Mouse (Mus musculus) heart, embryonic 16.5 days (tissue): ENCODE results near the gene Iqschfp. TPM values are rescaled to one million over a fixed set of nuclear protein-coding genes. Genes with fewer than 3 reads are reported as not detected.

Experiments
- ATAC-seq: fragments of 200-750 bp; cut with Nextera tagmentation; replicated peaks from 2 replicates; pipeline ENCODE4 v1.8.0; 2017; ENCODE audit warnings: moderate number of reproducible peaks; ENCODE audit not compliant: insufficient read depth, low FRiP score; ENCODE audit errors: extremely low read depth
- H3K27ac ChIP-seq: fragments of 300-500 bp; sonication (generic); 2 replicates; pipeline ENCODE4 v1.5.1; 2014; ENCODE audit warnings: mild to moderate bottlenecking, low read length, control low read depth, moderate library complexity
- H3K27me3 ChIP-seq: fragments of 300-500 bp; sonication (generic); 2 replicates; pipeline ENCODE4 v1.6.1; 2014; ENCODE audit warnings: low read length, mixed read lengths; ENCODE audit not compliant: control insufficient read depth, insufficient read depth
- H3K36me3 ChIP-seq: fragments of 300-500 bp; sonication (generic); 2 replicates; pipeline ENCODE4 v1.6.1; 2014; ENCODE audit not compliant: control insufficient read depth, insufficient read depth
- H3K4me1 ChIP-seq: fragments of 300-500 bp; sonication (generic); 2 replicates; pipeline ENCODE4 v1.6.1; 2014; ENCODE audit warnings: low read length, mixed read lengths; ENCODE audit not compliant: control insufficient read depth, insufficient read depth
- H3K4me2 ChIP-seq: fragments of 300-500 bp; sonication (generic); 2 replicates; pipeline ENCODE4 v1.6.1; 2014; ENCODE audit warnings: low read depth, mild to moderate bottlenecking, control low read depth, low read length
- H3K4me3 ChIP-seq: fragments of 300-500 bp; sonication (generic); 2 replicates; pipeline ENCODE4 v1.5.1; 2014; ENCODE audit warnings: mild to moderate bottlenecking, control low read depth, low read length
- H3K9ac ChIP-seq: fragments of 300-500 bp; sonication (generic); 2 replicates; pipeline ENCODE4 v1.6.1; 2014; ENCODE audit warnings: low read length, control low read depth
- H3K9me3 ChIP-seq: fragments of 300-500 bp; sonication (generic); replicated peaks from 2 replicates; pipeline ENCODE4 v1.6.1; 2016; ENCODE audit warnings: low read length; ENCODE audit not compliant: control insufficient read depth
- WGBS: fragments of 180-500 bp; shearing (Covaris S2); extraction: QIAGEN DNeasy Blood & Tissue Kit; methylation state at CpG from one replicate; pipeline ENCODE4 v1.1.7; 2014; 5-methylcytosine and 5-hydroxymethylcytosine counted together
- polyA plus RNA-seq: library from polyadenylated mRNA; unstranded; fragments of >200 nt; fragmentation: Nextera tagmentation; extraction: Ambion mirVana; gene quantifications from 2 replicates; pipeline ENCODE4 v1.2.1, GENCODE M21; 2015

Gene Iqschfp
- polyA plus RNA-seq, 1 experiment from 2014 or later = not detected

DNA sequence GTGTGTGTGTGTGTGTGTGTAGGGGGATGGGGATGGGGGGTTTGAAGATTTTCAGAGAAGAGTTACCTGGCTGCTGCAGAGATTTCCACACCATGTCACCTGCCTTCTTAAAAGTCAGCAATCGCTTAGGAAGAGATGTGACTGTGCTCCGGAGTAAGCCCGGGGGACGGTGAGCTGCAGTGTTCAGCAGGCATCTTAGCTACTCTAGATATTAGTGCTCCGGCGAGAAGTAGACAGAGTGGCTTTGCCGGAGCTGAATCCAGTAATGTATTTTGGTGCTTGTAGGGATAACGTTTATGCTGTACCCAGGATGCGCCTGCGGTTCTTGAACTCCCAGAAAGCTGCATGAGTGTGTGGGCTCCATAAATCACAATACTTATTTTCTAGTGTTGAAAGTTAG is 736 bp downstream of the Iqschfp start:
- ATAC-seq = no peak
- H3K4me2 ChIP-seq = no peak overlapping the region

DNA sequence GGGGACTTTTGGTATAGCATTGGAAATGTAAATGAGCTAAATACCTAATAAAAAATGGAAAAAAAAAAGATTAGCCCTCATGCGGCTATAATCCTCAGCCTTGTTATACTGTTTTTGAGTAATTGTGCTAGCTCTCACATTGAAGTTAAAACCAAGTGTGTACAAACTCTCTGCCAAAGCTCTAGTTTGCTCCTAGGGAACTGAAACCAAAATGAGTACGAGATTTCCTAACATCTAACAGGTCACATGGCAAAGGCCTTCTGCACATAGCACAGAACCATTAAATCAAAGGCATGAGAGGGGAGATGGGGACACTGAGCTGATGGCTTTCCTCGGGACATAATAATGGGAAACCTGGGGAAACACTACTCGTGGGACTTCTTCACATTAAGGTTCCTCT is 10.5 kb downstream of the Iqschfp start:
- Histone ChIP-seq H3K27ac (no peak overlapping the region), H3K4me2 (no peak overlapping the region), H3K4me3 (no peak overlapping the region), H3K36me3 (no peaks in the 10 kb centered on the region), H3K27me3 (no peaks in the 10 kb centered on the region), H3K9me3 (no peaks in the 10 kb centered on the region), H3K9ac (no peak overlapping the region), H3K4me1 (no peaks in the 10 kb centered on the region)
- ATAC-seq = no peak
- 68% methylated on average over 4 of the region's 4 CpGs for WGBS

More for the DNA sequence above, 736 bp downstream of the Iqschfp start:
- no peak overlapping the region for H3K4me3 ChIP-seq
- H3K27me3 ChIP-seq = no peaks in the 10 kb centered on the region
- H3K4me1 ChIP-seq = no peaks in the 10 kb centered on the region
- 85% methylated on average over 10 of the region's 10 CpGs for WGBS
- no peaks in the 10 kb centered on the region for H3K36me3 ChIP-seq
- no peak overlapping the region for H3K27ac ChIP-seq
- no peaks in the 10 kb centered on the region for H3K9me3 ChIP-seq
- H3K9ac ChIP-seq = no peak overlapping the region

DNA sequence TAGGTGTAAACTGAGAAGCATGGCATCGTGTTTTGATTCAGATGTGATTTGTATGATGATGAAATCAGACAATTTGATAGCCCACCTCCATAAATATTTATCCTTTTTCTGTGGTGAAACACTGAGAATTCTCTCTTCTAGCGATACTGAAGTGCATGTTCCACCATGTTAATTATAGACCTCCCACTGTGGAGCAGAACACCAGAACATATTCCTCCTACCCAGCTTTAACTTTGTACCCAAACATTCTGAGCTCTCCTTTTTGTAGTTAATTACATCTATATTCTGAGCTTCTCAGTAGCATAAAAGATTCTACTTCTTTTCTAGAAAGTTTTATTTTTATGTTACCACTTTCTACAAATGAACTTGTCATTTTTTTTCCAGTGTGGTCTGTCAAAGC is 16.6 kb downstream of the Iqschfp start:
- H3K9me3 ChIP-seq = no peaks in the 10 kb centered on the region
- no peak overlapping the region for H3K9ac ChIP-seq
- no peaks in the 10 kb centered on the region for H3K36me3 ChIP-seq
- H3K27me3 ChIP-seq = no peaks in the 10 kb centered on the region
- no peak overlapping the region for H3K4me2 ChIP-seq
- ATAC-seq = no peak
- no peaks in the 10 kb centered on the region for H3K4me1 ChIP-seq
- no peak overlapping the region for H3K27ac ChIP-seq
- no peak overlapping the region for H3K4me3 ChIP-seq
- 76% methylated on average over 2 of the region's 2 CpGs for WGBS

DNA sequence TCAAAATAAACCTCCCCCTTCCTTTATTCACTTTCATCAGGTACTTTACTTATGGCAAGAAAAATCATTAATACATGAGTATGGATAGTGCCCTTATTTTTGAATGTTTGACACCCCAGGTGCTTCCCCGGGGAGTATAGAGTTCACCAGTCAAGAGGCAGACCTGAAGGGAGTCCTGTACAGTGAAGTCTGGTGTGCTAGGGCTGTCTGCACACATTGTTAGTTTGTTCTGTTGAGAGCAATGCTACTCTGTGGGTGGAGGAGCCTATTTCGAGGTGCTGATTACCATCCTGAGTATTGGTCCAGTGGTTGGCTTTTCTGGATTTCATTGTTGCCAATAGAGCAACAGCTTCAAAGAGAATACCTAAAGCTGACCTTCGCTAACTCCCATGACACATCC is 26.1 kb downstream of the Iqschfp start:
- WGBS = 75% methylated on average over 3 of the region's 3 CpGs
- no peak overlapping the region for H3K4me3 ChIP-seq
- ATAC-seq = 0 out of 2 replicates have a peak, but pooled peaks have one; percentile 14
- no peaks in the 10 kb centered on the region for H3K36me3 ChIP-seq
- no peaks in the 10 kb centered on the region for H3K9me3 ChIP-seq
- no peaks in the 10 kb centered on the region for H3K27me3 ChIP-seq
- H3K27ac ChIP-seq = no peak overlapping the region
- no peaks in the 10 kb centered on the region for H3K4me1 ChIP-seq
- no peak overlapping the region for H3K9ac ChIP-seq
- H3K4me2 ChIP-seq = no peak overlapping the region

DNA sequence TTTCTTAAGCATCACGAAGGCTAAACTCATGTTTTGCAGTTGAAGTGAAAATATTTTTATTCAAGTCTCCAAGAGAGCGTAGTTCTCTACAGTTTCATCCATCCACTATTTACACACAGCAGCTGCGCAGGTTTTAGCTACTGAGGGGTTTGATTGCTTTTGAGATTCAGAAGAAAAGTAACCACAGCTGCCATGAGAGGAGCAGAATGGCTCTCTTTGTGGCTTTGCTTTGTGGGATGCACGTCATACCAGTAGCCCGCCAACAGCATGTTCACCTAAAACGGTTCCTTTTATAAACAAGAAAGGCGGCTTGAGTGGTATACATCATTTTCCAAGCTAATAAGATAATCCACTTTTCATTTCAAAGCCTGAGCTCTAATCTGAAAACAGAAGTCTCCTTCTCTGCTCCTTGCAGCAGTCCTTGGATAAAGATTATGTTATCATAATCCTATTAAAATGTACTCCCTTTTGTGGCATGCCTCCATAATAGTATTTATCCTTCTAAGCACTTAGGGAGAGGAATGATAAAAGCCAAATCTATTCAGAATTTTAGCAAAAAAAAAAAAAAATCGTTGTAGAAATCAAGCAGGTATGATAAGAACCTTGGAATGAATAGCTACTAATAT is 26.7 kb downstream of the Iqschfp start:
- Histone ChIP-seq H3K36me3 (no peaks in the 10 kb centered on the region), H3K4me2 (no peak overlapping the region), H3K4me3 (no peak overlapping the region), H3K27ac (no peak overlapping the region), H3K4me1 (no peaks in the 10 kb centered on the region), H3K27me3 (no peaks in the 10 kb centered on the region), H3K9ac (no peak overlapping the region), H3K9me3 (no peaks in the 10 kb centered on the region)
- 54% methylated on average over 8 of the region's 8 CpGs for WGBS
- ATAC-seq = no peak; the same call in 1 of the 2 replicates

DNA sequence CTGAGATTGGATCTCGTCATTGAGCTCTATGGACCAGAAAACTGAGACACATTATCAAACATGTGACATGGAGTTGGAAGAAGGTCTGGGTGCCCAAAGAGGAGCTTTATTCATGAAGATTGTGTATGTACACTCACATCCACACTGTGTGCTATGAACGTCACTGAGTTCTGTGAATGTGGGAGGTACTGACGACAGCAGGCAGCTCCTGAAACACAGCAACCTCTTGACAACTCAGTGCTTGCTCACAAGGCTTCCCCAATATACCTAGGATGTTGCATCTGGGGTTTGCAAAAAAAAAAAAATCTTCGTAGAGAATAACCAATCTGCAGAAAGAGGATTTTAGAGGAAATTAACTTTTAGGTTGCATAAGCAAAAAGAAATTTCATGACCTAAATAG is 31.1 kb downstream of the Iqschfp start:
- Histone ChIP-seq H3K9me3 (no peaks in the 10 kb centered on the region), H3K4me3 (no peak overlapping the region), H3K9ac (no peak overlapping the region), H3K4me2 (no peak overlapping the region), H3K4me1 (no peaks in the 10 kb centered on the region), H3K27me3 (no peaks in the 10 kb centered on the region), H3K27ac (no peak overlapping the region), H3K36me3 (no peaks in the 10 kb centered on the region)
- 72% methylated on average over 4 of the region's 4 CpGs for WGBS
- ATAC-seq = no peak

DNA sequence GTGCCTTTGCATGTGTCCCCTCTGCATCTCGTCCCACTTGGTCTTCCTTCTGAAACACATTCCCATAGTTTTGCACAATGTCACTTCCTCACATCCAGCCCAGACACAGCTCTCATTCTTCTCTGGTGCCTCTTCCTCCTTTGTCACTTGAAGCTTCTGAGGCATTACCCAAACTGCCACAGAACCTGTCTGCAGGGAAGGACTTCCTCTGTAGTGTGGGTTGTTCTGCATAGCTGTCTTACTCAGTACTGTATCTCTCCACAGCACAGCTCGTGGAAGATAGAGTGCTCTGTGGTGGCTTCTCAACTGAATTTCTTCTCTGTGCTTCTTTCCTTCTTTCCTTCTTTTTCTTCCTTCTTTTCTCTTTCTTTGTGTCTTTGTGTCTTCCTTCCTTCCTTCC is 33.4 kb downstream of the Iqschfp start:
- 70% methylated on average over 2 of the region's 2 CpGs for WGBS
- no peak for ATAC-seq

DNA sequence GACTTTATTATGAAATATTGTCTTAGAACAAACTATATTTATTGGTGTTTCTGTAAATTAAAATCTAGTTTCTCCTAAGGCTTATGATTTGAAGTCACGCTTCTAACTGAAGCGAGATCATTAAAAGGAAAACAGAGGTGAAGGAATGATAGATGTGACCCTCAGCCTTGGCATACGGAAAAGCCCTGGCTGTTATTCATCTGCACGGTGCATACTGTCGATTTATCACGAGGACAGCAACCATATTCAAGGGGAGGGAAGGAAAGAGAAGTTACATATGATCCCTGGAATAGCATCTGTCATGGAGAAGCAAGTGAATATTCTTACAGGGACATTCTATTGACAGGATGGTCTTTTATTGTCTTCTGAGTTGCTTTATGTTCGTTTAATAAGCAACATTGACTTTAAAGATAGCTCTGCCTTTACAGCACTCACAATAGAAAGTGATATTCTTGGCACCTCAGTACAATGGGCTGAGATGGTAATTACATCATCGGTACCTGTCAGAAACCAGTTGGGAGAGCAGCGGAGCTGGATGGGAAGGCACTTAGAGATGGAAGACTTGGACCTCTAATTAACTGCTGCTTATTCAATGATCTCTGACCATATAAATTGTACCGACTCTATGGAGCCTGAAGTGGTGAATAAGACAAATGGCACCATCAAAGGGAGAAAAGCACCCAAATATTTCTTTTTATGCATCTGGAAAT is 38.5 kb downstream of the Iqschfp start:
- no peak overlapping the region for H3K27ac ChIP-seq
- no peaks in the 10 kb centered on the region for H3K4me1 ChIP-seq
- H3K9ac ChIP-seq = no peak overlapping the region
- no peak overlapping the region for H3K4me3 ChIP-seq
- H3K9me3 ChIP-seq = no peaks in the 10 kb centered on the region
- no peak for ATAC-seq
- no peaks in the 10 kb centered on the region for H3K27me3 ChIP-seq
- H3K36me3 ChIP-seq = no peaks in the 10 kb centered on the region
- H3K4me2 ChIP-seq = no peak overlapping the region
- 76% methylated on average over 10 of the region's 10 CpGs for WGBS

More for the DNA sequence above, 33.4 kb downstream of the Iqschfp start:
- Histone ChIP-seq H3K9ac (no peak overlapping the region), H3K9me3 (no peaks in the 10 kb centered on the region), H3K27me3 (no peaks in the 10 kb centered on the region), H3K4me1 (no peaks in the 10 kb centered on the region), H3K4me3 (no peak overlapping the region), H3K27ac (no peak overlapping the region), H3K36me3 (no peaks in the 10 kb centered on the region), H3K4me2 (no peak overlapping the region)

DNA sequence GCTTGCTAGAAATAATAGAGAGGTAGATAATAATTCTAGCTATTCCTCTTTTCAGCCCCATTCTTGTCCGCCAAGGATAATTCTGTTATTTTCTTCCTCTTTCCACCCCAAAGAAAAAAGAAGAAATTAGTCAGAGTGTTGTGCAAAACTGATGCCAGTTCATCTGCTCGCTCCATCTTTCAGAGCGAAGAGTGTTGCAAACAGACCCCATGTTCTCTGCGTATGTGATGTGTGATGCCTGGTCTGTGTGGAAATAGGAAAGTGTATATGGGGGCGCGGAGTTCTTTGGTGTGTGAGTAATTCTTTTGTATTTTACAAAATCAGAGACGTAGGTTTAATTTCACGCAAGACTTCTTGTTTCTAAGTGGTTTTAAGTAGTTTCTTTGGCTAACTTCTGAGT is 39.1 kb downstream of the Iqschfp start:
- H3K9me3 ChIP-seq = no peaks in the 10 kb centered on the region
- no peaks in the 10 kb centered on the region for H3K36me3 ChIP-seq
- no peaks in the 10 kb centered on the region for H3K27me3 ChIP-seq
- H3K4me3 ChIP-seq = no peak overlapping the region
- ATAC-seq = no peak
- no peak overlapping the region for H3K4me2 ChIP-seq
- WGBS = 91% methylated on average over 8 of the region's 8 CpGs
- H3K9ac ChIP-seq = no peak overlapping the region
- H3K27ac ChIP-seq = no peak overlapping the region
- no peaks in the 10 kb centered on the region for H3K4me1 ChIP-seq
